20 mouse cellular contexts compared by ENCODE assay signal in genomic region chr1:176667552-176668306, GRCm38 (mm10).
DNase-seq lines count a peak whose midpoint lies in the region.
"Had no signal": no experiment of that assay in that cellular context is flagged by ENCODE, and none has a peak within 500 bp of the region (broad histone marks: within the 10 kb centered on the region; RNA-seq: fewer than 3 reads in every experiment).

No protein-coding gene starts in this region.

- no peak overlapping the region for H3K27ac ChIP-seq in limb, embryonic 10.5 days
- H3K27ac ChIP-seq: forebrain, embryonic 10.5 days; forebrain, embryonic 13.5 days; heart, embryonic 13.5 days; hindbrain, embryonic 12.5 days; hindbrain, embryonic 15.5 days had no signal

- no peak overlapping the region for H3K4me3 ChIP-seq in limb, embryonic 10.5 days
- H3K4me3 ChIP-seq: forebrain, embryonic 10.5 days; forebrain, embryonic 13.5 days; heart, embryonic 13.5 days; hindbrain, embryonic 12.5 days; hindbrain, embryonic 15.5 days had no signal

- H3K27me3 ChIP-seq in limb, embryonic 10.5 days (ENCODE audit: low read depth, poor library complexity, severe bottlenecking) = no peaks in the 10 kb centered on the region
- H3K27me3 ChIP-seq: forebrain, embryonic 13.5 days; heart, embryonic 13.5 days; hindbrain, embryonic 12.5 days; hindbrain, embryonic 15.5 days had no signal

- H3K36me3 ChIP-seq in limb, embryonic 10.5 days = no peaks in the 10 kb centered on the region
- H3K36me3 ChIP-seq: forebrain, embryonic 10.5 days; heart, embryonic 13.5 days; hindbrain, embryonic 12.5 days; hindbrain, embryonic 15.5 days had no signal

- no peaks in the 10 kb centered on the region for H3K4me1 ChIP-seq in limb, embryonic 10.5 days
- H3K4me1 ChIP-seq: forebrain, embryonic 13.5 days; heart, embryonic 13.5 days; hindbrain, embryonic 12.5 days; hindbrain, embryonic 15.5 days had no signal

- 79% methylated on average over 8 of the region's 8 CpGs for WGBS in limb, embryonic 10.5 days

- DNase-seq in layer of hippocampus, adult 11-12 months (ENCODE audit: low spot score) = peak; percentile 7
- no peak for DNase-seq in layer of hippocampus, postnatal 14 days (ENCODE audit: low spot score in 2 of 2)
- DNase-seq in layer of hippocampus, adult 9-11 months = peak; percentile 3
- DNase-seq in layer of hippocampus, postnatal 10 days (ENCODE audit: low spot score in 2 of 2) = no peak
- peak; percentile 31 for DNase-seq in brain, adult 2 months (ENCODE audit: low read depth, low spot score)
- DNase-seq in limb, embryonic 10.5 days (ENCODE audit: low spot score) = peak; percentile 21
- DNase-seq: adrenal gland, adult 2 months; adrenal gland, postnatal 14 days; cerebellum, adult 11-12 months; cerebellum, adult 8-10 months; cerebellum, postnatal 10 days; cerebellum, postnatal 36 days; gastrocnemius, postnatal 25 days; heart, adult 18-20 months; heart, postnatal 14 days had no signal

- H3K9me3 ChIP-seq in limb, embryonic 10.5 days (replicated peaks) = no peaks in the 10 kb centered on the region
- H3K9me3 ChIP-seq: forebrain, embryonic 10.5 days; heart, embryonic 13.5 days; hindbrain, embryonic 12.5 days; hindbrain, embryonic 15.5 days had no signal

Comparison
In these comparisons a context has a peak if more than half of its experiments do, and no peak if none do; other contexts are left out.
1. DNase-seq: peak in layer of hippocampus, adult 11-12 months (single experiment), layer of hippocampus, adult 9-11 months (single experiment), brain, adult 2 months (single experiment) and limb, embryonic 10.5 days (single experiment); none in layer of hippocampus, postnatal 14 days (0 of 2) and layer of hippocampus, postnatal 10 days (0 of 2).